Mouse (Mus musculus) cerebellum, adult 2 months (tissue): Measurements from ENCODE around the gene 9430007A20Rik. TPM values are rescaled to one million over a fixed set of nuclear protein-coding genes. Genes with fewer than 3 reads are reported as not detected.

Experiments
- DNase-seq, 2 experiments: peaks; one replicate each; pipeline ENCODE4 v3.0.0; 2021
- H3K27ac ChIP-seq: fragments of 200-500 bp; 2 replicates; pipeline ENCODE4 v1.5.1; 2012; ENCODE audit warnings: low read length, control low read depth, inconsistent platforms; ENCODE audit not compliant: insufficient read depth
- H3K27me3 ChIP-seq: fragments of 200-500 bp; 2 replicates; pipeline ENCODE4 v1.6.1; 2012; ENCODE audit warnings: inconsistent platforms, mild to moderate bottlenecking, low read length, moderate library complexity; ENCODE audit not compliant: control insufficient read depth, insufficient read depth
- H3K4me1 ChIP-seq: fragments of 200-500 bp; 2 replicates; pipeline ENCODE4 v1.6.1; 2011; ENCODE audit warnings: low read length; ENCODE audit not compliant: control insufficient read depth, insufficient read depth
- H3K4me3 ChIP-seq: fragments of 200-500 bp; replicated peaks from 2 replicates; pipeline ENCODE3; 2011; ENCODE audit warnings: mild to moderate bottlenecking, low read depth, low read length, control low read depth; ENCODE audit not compliant: insufficient read depth
- CTCF ChIP-seq: fragments of 200-500 bp; IDR thresholded peaks from 2 replicates; pipeline ENCODE4 v1.5.1; 2011; ENCODE audit warnings: low read depth, mild to moderate bottlenecking, control low read depth, low read length, moderate library complexity, borderline replicate concordance; ENCODE audit not compliant: insufficient read depth
- POLR2A ChIP-seq: fragments of 200-500 bp; IDR thresholded peaks from 2 replicates; pipeline ENCODE4 v1.6.1; 2011; ENCODE audit warnings: low read length, control low read depth, borderline replicate concordance; ENCODE audit not compliant: insufficient read depth
- polyA plus RNA-seq: library from polyadenylated mRNA; depleted of rRNA; stranded (reverse); fragments of >200 nt; gene quantifications from 2 replicates; pipeline ENCODE4 v1.2.3, GENCODE M21; 2012; rRNA removed

The 9430007A20Rik gene
- polyA plus RNA-seq, 1 experiment, result not detected

DNA sequence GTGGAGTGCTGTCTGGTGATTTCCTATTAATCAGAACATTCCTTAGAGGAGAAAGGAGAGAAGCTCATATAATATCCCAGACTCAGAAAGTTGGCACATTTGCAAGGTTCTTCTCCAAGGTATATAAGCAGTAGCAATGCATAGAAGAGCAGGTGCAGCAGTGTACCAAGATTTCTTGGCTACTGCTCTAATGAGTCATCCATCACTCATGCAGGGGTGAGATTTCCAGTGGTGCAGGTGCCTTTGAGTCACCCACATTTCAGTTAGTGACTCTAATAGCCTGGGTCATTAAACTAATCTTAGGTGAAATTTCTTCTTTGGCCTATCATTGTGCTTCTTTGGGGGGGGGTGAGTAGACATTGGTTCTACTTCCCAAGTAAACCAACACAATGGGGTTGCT, 48.1 kb downstream of the 9430007A20Rik start:
- no peak for DNase-seq
- Histone ChIP-seq H3K27me3 (no peaks in the 10 kb centered on the region), H3K4me3 (no peak overlapping the region), H3K4me1 (no peaks in the 10 kb centered on the region), H3K27ac (no peak overlapping the region)
- TF ChIP-seq CTCF, result no peak
- TF ChIP-seq POLR2A, result no peak

Other genes starting within 250 kb of the 9430007A20Rik start
- gene Pramel5, start 239.3 kb upstream of the 9430007A20Rik start, polyA plus RNA-seq, result not detected in 2 replicates
- gene Gm13128, start 189.6 kb upstream of the 9430007A20Rik start, polyA plus RNA-seq, result not detected in 2 replicates
- not detected in 2 replicates for gene Gm13119, start 161.9 kb upstream of the 9430007A20Rik start, polyA plus RNA-seq
- not detected in 2 replicates for gene Pramef20, start 141.9 kb upstream of the 9430007A20Rik start, polyA plus RNA-seq
- gene Pramef12, start 111.4 kb upstream of the 9430007A20Rik start, polyA plus RNA-seq, result not detected in 2 replicates
- gene 1700012P22Rik, start 81.0 kb upstream of the 9430007A20Rik start, polyA plus RNA-seq, result not detected in 2 replicates
- gene Gm9944, start 66.5 kb upstream of the 9430007A20Rik start, polyA plus RNA-seq, result not detected in 2 replicates
- not detected in 2 replicates for gene Aadacl3, start 56.1 kb upstream of the 9430007A20Rik start, polyA plus RNA-seq
- gene Gm13124, start 45.3 kb downstream of the 9430007A20Rik start, polyA plus RNA-seq, result not detected in 2 replicates
- gene Aadacl4, start 93.9 kb downstream of the 9430007A20Rik start, polyA plus RNA-seq, result not detected in 2 replicates
- gene Gm436, start 166.5 kb downstream of the 9430007A20Rik start, polyA plus RNA-seq, result not detected in 2 replicates
- gene Gm13178, start 201.6 kb downstream of the 9430007A20Rik start, polyA plus RNA-seq, result not detected in 2 replicates